Mouse (Mus musculus): Measurements from ENCODE around the gene Ddx39. TPM values are rescaled to one million over a fixed set of nuclear protein-coding genes. Genes with fewer than 3 reads are reported as not detected.

Ddx39 gene
- polyA plus RNA-seq, 1 experiment from 2014 or later, result 141 TPM

GRCm38 (mm10) chr8:83771791-83772190 is 56.8 kb downstream of the Ddx39 start:
- Histone ChIP-seq H3K27me3 (ENCODE audit: control insufficient read depth, insufficient read depth, low read length) (no peaks in the 10 kb centered on the region), H3K4me3 (ENCODE audit: low read depth, low read length) (no peak overlapping the region), H3K36me3 (ENCODE audit: control insufficient read depth, insufficient read depth, low read length) (no peaks in the 10 kb centered on the region), H3K27ac (ENCODE audit: low read length) (no peak overlapping the region), H3K9me3 (ENCODE audit: control insufficient read depth, low read depth, low read length) (no peaks in the 10 kb centered on the region; the same call in 1 of the 2 replicates), H3K4me2 (replicated peaks; ENCODE audit: low read depth, low read length) (no peak overlapping the region), H3K9ac (replicated peaks; ENCODE audit: low read depth, low read length) (no peak overlapping the region), H3K4me1 (ENCODE audit: control insufficient read depth, insufficient read depth, low read length) (peaks cover 15% of the 10 kb centered on the region; the same call in 1 of the 2 replicates)
- WGBS, result 40% methylated on average over 4 of the region's 4 CpGs
- ATAC-seq (ENCODE audit: insufficient number of reproducible peaks, insufficient read depth, low FRiP score, low read depth), result no peak

- Histone ChIP-seq H3K9ac (replicated peaks; ENCODE audit: low read depth, low read length) (peak overlapping the region; percentile 18; the same call in 1 of the 2 replicates), H3K27ac (ENCODE audit: low read length) (0 out of 2 replicates have a peak overlapping the region, but pooled peaks have one; percentile 6), H3K27me3 (ENCODE audit: control insufficient read depth, insufficient read depth, low read length) (no peaks in the 10 kb centered on the region), H3K4me3 (ENCODE audit: low read depth, low read length) (peak overlapping the region; percentile 25), H3K4me1 (ENCODE audit: control insufficient read depth, insufficient read depth, low read length) (peaks cover 15% of the 10 kb centered on the region; the same call in 1 of the 2 replicates), H3K4me2 (replicated peaks; ENCODE audit: low read depth, low read length) (peak overlapping the region; percentile 73), H3K36me3 (ENCODE audit: control insufficient read depth, insufficient read depth, low read length) (no peaks in the 10 kb centered on the region), H3K9me3 (ENCODE audit: control insufficient read depth, low read depth, low read length) (no peaks in the 10 kb centered on the region)
- peak; percentile 38 for ATAC-seq (ENCODE audit: insufficient number of reproducible peaks, insufficient read depth, low FRiP score, low read depth)
- WGBS, result 16% methylated on average over 25 of the region's 25 CpGs
These were observed 57.9 kb downstream of the Ddx39 start for GRCm38 (mm10) chr8:83772701-83773451.

GRCm38 (mm10) chr8:83773452-83773846 is 58.5 kb downstream of the Ddx39 start:
- H3K9ac ChIP-seq (replicated peaks; ENCODE audit: low read depth, low read length), result no peak overlapping the region
- H3K27me3 ChIP-seq (ENCODE audit: control insufficient read depth, insufficient read depth, low read length), result no peaks in the 10 kb centered on the region
- peak overlapping the region; percentile 73 for H3K4me2 ChIP-seq (replicated peaks; ENCODE audit: low read depth, low read length)
- peaks cover 13% of the 10 kb centered on the region; the same call in 1 of the 2 replicates for H3K4me1 ChIP-seq (ENCODE audit: control insufficient read depth, insufficient read depth, low read length)
- H3K4me3 ChIP-seq (ENCODE audit: low read depth, low read length), result peak overlapping the region; percentile 25
- no peak for ATAC-seq (ENCODE audit: insufficient number of reproducible peaks, insufficient read depth, low FRiP score, low read depth)
- WGBS, result 35% methylated on average over 6 of the region's 6 CpGs
- no peaks in the 10 kb centered on the region for H3K9me3 ChIP-seq (ENCODE audit: control insufficient read depth, low read depth, low read length)
- H3K27ac ChIP-seq (ENCODE audit: low read length), result no peak overlapping the region
- H3K36me3 ChIP-seq (ENCODE audit: control insufficient read depth, insufficient read depth, low read length), result no peaks in the 10 kb centered on the region

- Histone ChIP-seq H3K9ac (replicated peaks; ENCODE audit: low read depth, low read length) (no peak overlapping the region), H3K36me3 (ENCODE audit: control insufficient read depth, insufficient read depth, low read length) (no peaks in the 10 kb centered on the region), H3K4me2 (replicated peaks; ENCODE audit: low read depth, low read length) (no peak overlapping the region), H3K4me3 (ENCODE audit: low read depth, low read length) (no peak overlapping the region), H3K27ac (ENCODE audit: low read length) (no peak overlapping the region), H3K9me3 (ENCODE audit: control insufficient read depth, low read depth, low read length) (no peaks in the 10 kb centered on the region), H3K4me1 (ENCODE audit: control insufficient read depth, insufficient read depth, low read length) (peaks cover 12% of the 10 kb centered on the region; the same call in 1 of the 2 replicates), H3K27me3 (ENCODE audit: control insufficient read depth, insufficient read depth, low read length) (no peaks in the 10 kb centered on the region)
- WGBS, result 90% methylated on average over 2 of the region's 2 CpGs
- no peak for ATAC-seq (ENCODE audit: insufficient number of reproducible peaks, insufficient read depth, low FRiP score, low read depth)
These were observed 59.2 kb downstream of the Ddx39 start for GRCm38 (mm10) chr8:83774221-83774620.

Small RNA genes within 50 kb of the gene (microRNA-seq; reads per million reads assigned to microRNA genes)
- not detected for gene Mir1668

Other genes with a start within 250 kb of the Ddx39 start
- gene Olfr370, start 179.4 kb upstream of the Ddx39 start, polyA plus RNA-seq (2014; fragmentation: Nextera tagmentation; extraction: Ambion mirVana), result not detected in 2 replicates
- gene Ndufb7, start 148.5 kb upstream of the Ddx39 start, polyA plus RNA-seq (2014; fragmentation: Nextera tagmentation; extraction: Ambion mirVana), result 325 and 345 TPM in 2 replicates
- gene Tecr, start 107.2 kb upstream of the Ddx39 start, polyA plus RNA-seq (2014; fragmentation: Nextera tagmentation; extraction: Ambion mirVana), result 629 and 635 TPM in 2 replicates
- gene Dnajb1, start 107.0 kb upstream of the Ddx39 start, polyA plus RNA-seq (2014; fragmentation: Nextera tagmentation; extraction: Ambion mirVana), result 59.5 and 59.6 TPM in 2 replicates
- gene Gipc1, start 62.5 kb upstream of the Ddx39 start, polyA plus RNA-seq (2014; fragmentation: Nextera tagmentation; extraction: Ambion mirVana), result 180 and 185 TPM in 2 replicates
- gene Ptger1, start 48.5 kb upstream of the Ddx39 start, polyA plus RNA-seq (2014; fragmentation: Nextera tagmentation; extraction: Ambion mirVana), result 3.1 and 5.4 TPM in 2 replicates
- 30.1 and 30.7 TPM in 2 replicates for gene Pkn1, start 16.0 kb upstream of the Ddx39 start, polyA plus RNA-seq (2014; fragmentation: Nextera tagmentation; extraction: Ambion mirVana)
- gene Adgre5, start 26.1 kb downstream of the Ddx39 start, polyA plus RNA-seq (2014; fragmentation: Nextera tagmentation; extraction: Ambion mirVana), result 39.2 and 40.7 TPM in 2 replicates
- 29.5 and 31.3 TPM in 2 replicates for gene Adgrl1, start 184.9 kb downstream of the Ddx39 start, polyA plus RNA-seq (2014; fragmentation: Nextera tagmentation; extraction: Ambion mirVana)
- 0.56 and 0.70 TPM in 2 replicates for gene Gm10644, start 240.0 kb downstream of the Ddx39 start, polyA plus RNA-seq (2014; fragmentation: Nextera tagmentation; extraction: Ambion mirVana)
- gene Asf1b, start 240.3 kb downstream of the Ddx39 start, polyA plus RNA-seq (2014; fragmentation: Nextera tagmentation; extraction: Ambion mirVana), result 53.2 and 58.2 TPM in 2 replicates

Data from stomach, embryonic 14.5 days (tissue).